Mouse (Mus musculus) heart, postnatal 4 days (tissue): ENCODE measurements around the gene Ccl11. TPM values are rescaled to one million over a fixed set of nuclear protein-coding genes. Genes with fewer than 3 reads are reported as not detected.

ENCODE experiments used
- DNase-seq: peaks from one replicate; pipeline ENCODE4 v3.0.0; 2021
- total RNA-seq, 2 experiments: library from RNA; stranded (reverse); gene quantifications; 2 replicates each; pipeline ENCODE4 v1.2.3; 2021

The Ccl11 gene
- total RNA-seq, 2 experiments from 2014 or later, result 0.41 to 0.43 TPM

GRCm38 (mm10) chr11:82053849-82054248 lies 3.8 kb upstream of the Ccl11 start:
- DNase-seq, result no peak

GRCm38 (mm10) chr11:82062226-82062625 lies 4.6 kb downstream of the Ccl11 start:
- no peak for DNase-seq

GRCm38 (mm10) chr11:82063454-82063853 lies 5.8 kb downstream of the Ccl11 start:
- no peak for DNase-seq

GRCm38 (mm10) chr11:82066953-82067571 lies 9.4 kb downstream of the Ccl11 start:
- DNase-seq, result no peak

- no peak for DNase-seq
These were observed 13.5 kb downstream of the Ccl11 start for GRCm38 (mm10) chr11:82071076-82071475.

GRCm38 (mm10) chr11:82072374-82072773 lies 14.8 kb downstream of the Ccl11 start:
- no peak for DNase-seq

- DNase-seq, result no peak
These were observed 15.4 kb downstream of the Ccl11 start for GRCm38 (mm10) chr11:82072984-82073383.

- DNase-seq, result no peak
These were observed 16.1 kb downstream of the Ccl11 start for GRCm38 (mm10) chr11:82073686-82074085.

GRCm38 (mm10) chr11:82077031-82077430 lies 19.4 kb downstream of the Ccl11 start:
- no peak for DNase-seq

GRCm38 (mm10) chr11:82078136-82078730 lies 20.6 kb downstream of the Ccl11 start:
- no peak for DNase-seq

GRCm38 (mm10) chr11:82080865-82081264 lies 23.2 kb downstream of the Ccl11 start:
- DNase-seq, result no peak

- no peak for DNase-seq
These were observed 26.7 kb downstream of the Ccl11 start for GRCm38 (mm10) chr11:82084360-82084759.

- no peak for DNase-seq
These were observed 42.1 kb downstream of the Ccl11 start for GRCm38 (mm10) chr11:82099511-82100323.

GRCm38 (mm10) chr11:82101087-82101486 lies 43.5 kb downstream of the Ccl11 start:
- no peak for DNase-seq

- no peak for DNase-seq
These were observed 43.9 kb downstream of the Ccl11 start, which contains the start of gene Ccl12 for GRCm38 (mm10) chr11:82101529-82101928. Gene Ccl12, plus strand, starts transcription at chr11:82101845.

GRCm38 (mm10) chr11:82109611-82110010 lies 52.0 kb downstream of the Ccl11 start:
- DNase-seq, result no peak

GRCm38 (mm10) chr11:82110372-82111248 lies 53.0 kb downstream of the Ccl11 start:
- DNase-seq, result no peak

Other genes starting within 250 kb of the Ccl11 start
- gene 5530401A14Rik, start 197.2 kb upstream of the Ccl11 start, total RNA-seq, result under 1 TPM; 0.07 to 0.16 TPM
- under 1 TPM in 1 of 2 experiments, not detected in 1; 0.11 TPM for gene Asic2, start 89.4 kb upstream of the Ccl11 start, total RNA-seq
- gene Ccl2, start 22.3 kb upstream of the Ccl11 start, total RNA-seq, result 1 to 10 TPM; 2.1 to 4.7 TPM
- gene Gm17268, start 19.3 kb upstream of the Ccl11 start, total RNA-seq, result not detected
- gene Ccl7, start 12.1 kb upstream of the Ccl11 start, total RNA-seq, result 1 to 10 TPM; 1.2 to 1.5 TPM
- under 1 TPM in 1 of 2 experiments, not detected in 1; 0.86 TPM for gene Ccl12, start 44.0 kb downstream of the Ccl11 start, total RNA-seq
- gene Ccl8, start 57.4 kb downstream of the Ccl11 start, total RNA-seq, result under 1 TPM in 1 of 2 experiments, not detected in 1; 0.60 TPM
- gene Ccl1, start 247.9 kb downstream of the Ccl11 start, total RNA-seq, result not detected